Mouse (Mus musculus): Measurements from ENCODE around the gene Olfr199. TPM values are rescaled to one million over a fixed set of nuclear protein-coding genes. Genes with fewer than 3 reads are reported as not detected.

Gene Olfr199
- polyA plus RNA-seq (2021; fragmentation: Nextera tagmentation): not detected in 2 replicates
- long read RNA-seq, experiment 1: 0 reads
- long read RNA-seq, experiment 2: 0 reads

GRCm38 (mm10) chr16:59219667-59220066 lies at the start of gene Olfr199:
Gene Olfr199, minus strand, starts transcription at chr16:59219767.

GRCm38 (mm10) chr16:59203433-59203832 lies 16.1 kb downstream of the Olfr199 start, which contains the start of gene Olfr198:
Gene Olfr198, minus strand, starts transcription at chr16:59203533.

GRCm38 (mm10) chr16:59170354-59170753 lies 49.2 kb downstream of the Olfr199 start, which contains the start of gene Olfr196:
Gene Olfr196, minus strand, starts transcription at chr16:59170454.

Other genes with a start within 250 kb of the Olfr199 start
- not detected in 2 replicates for gene Olfr183, start 224.4 kb downstream of the Olfr199 start, polyA plus RNA-seq (2021; fragmentation: Nextera tagmentation)
- not detected in 2 replicates for gene Olfr186, start 189.5 kb downstream of the Olfr199 start, polyA plus RNA-seq (2021; fragmentation: Nextera tagmentation)
- not detected in 2 replicates for gene Olfr187, start 180.0 kb downstream of the Olfr199 start, polyA plus RNA-seq (2021; fragmentation: Nextera tagmentation)
- gene Olfr190, start 141.8 kb downstream of the Olfr199 start, polyA plus RNA-seq (2021; fragmentation: Nextera tagmentation): not detected in 2 replicates
- gene Olfr191, start 129.9 kb downstream of the Olfr199 start, polyA plus RNA-seq (2021; fragmentation: Nextera tagmentation): not detected in 2 replicates
- gene Olfr193, start 107.9 kb downstream of the Olfr199 start, polyA plus RNA-seq (2021; fragmentation: Nextera tagmentation): not detected in 2 replicates
- gene Olfr194, start 98.7 kb downstream of the Olfr199 start, polyA plus RNA-seq (2021; fragmentation: Nextera tagmentation): not detected in 2 replicates
- gene Olfr195, start 72.7 kb downstream of the Olfr199 start, polyA plus RNA-seq (2021; fragmentation: Nextera tagmentation): not detected in 2 replicates
- not detected in 2 replicates for gene Olfr196, start 49.3 kb downstream of the Olfr199 start, polyA plus RNA-seq (2021; fragmentation: Nextera tagmentation)
- not detected in 2 replicates for gene Olfr198, start 16.2 kb downstream of the Olfr199 start, polyA plus RNA-seq (2021; fragmentation: Nextera tagmentation)
- not detected in 2 replicates for gene Olfr201, start 52.9 kb upstream of the Olfr199 start, polyA plus RNA-seq (2021; fragmentation: Nextera tagmentation)
- not detected in 2 replicates for gene Olfr202, start 67.0 kb upstream of the Olfr199 start, polyA plus RNA-seq (2021; fragmentation: Nextera tagmentation)
- gene Olfr203, start 79.1 kb upstream of the Olfr199 start, polyA plus RNA-seq (2021; fragmentation: Nextera tagmentation): not detected in 2 replicates
- gene Olfr204, start 98.5 kb upstream of the Olfr199 start, polyA plus RNA-seq (2021; fragmentation: Nextera tagmentation): not detected in 2 replicates
- gene Olfr205, start 111.4 kb upstream of the Olfr199 start, polyA plus RNA-seq (2021; fragmentation: Nextera tagmentation): not detected in 2 replicates
- not detected in 2 replicates for gene Olfr206, start 129.5 kb upstream of the Olfr199 start, polyA plus RNA-seq (2021; fragmentation: Nextera tagmentation)
- not detected in 2 replicates for gene Olfr209, start 144.2 kb upstream of the Olfr199 start, polyA plus RNA-seq (2021; fragmentation: Nextera tagmentation)
- gene Gabrr3, start 187.6 kb upstream of the Olfr199 start, polyA plus RNA-seq (2021; fragmentation: Nextera tagmentation): not detected in 2 replicates

Data from layer of hippocampus, adult 6 months (tissue).